In the genomic region with DNA sequence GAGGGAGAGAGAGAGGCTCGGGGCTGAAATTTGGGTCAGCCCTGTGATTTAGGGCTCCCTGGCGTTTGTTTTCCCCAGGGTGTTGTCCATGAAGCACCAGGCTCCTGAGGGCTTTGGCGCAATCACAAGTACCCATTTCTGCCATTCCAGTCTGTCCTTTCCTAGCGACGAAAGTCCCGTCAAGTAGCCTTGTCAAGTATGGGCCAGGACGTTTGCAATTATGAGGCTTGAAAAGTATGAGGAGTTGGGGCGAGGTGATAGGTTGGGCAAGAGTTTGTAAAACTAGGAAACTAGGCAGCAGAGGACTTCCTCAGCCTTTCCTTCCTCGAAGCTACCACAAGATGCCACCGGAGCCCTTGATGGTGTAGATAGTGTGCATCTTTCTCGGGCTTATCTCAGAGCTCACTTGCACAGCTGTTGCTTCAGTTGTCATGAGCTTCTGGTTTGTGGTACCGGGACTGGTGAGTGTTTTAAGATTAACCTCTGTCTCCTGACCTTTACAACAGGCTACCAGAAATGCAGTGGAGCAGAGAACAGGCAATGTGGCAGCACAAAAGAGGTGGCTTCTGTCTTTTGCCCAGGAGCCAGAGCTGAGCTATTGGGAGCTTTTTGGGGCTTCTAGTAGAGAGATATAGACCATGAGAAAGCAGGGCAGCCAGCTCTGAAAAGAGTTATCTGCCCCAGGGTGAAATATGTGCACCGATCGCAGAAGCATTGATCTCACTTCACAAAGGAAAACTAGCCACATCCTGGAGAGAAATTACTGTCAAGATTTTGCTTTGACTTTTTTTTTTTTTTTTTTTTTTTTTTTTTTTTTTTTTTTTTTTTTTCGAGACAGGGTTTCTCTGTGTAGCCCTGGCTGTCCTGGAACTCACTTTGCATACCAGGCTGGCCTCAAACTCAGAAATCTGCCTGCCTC, we compare ENCODE assay signal across 8 mouse cellular contexts. TPM values are rescaled to one million over a fixed set of nuclear protein-coding genes. Genes with fewer than 3 reads are reported as not detected.
A peak's percentile ranks its signal among the peaks of the same experiment; 100 is the strongest.
DNase-seq lines count a peak whose midpoint lies in the region; ATAC-seq and TF ChIP-seq lines count a peak whose summit lies in the region.

No protein-coding gene starts in this region.

- TF ChIP-seq CTCF in liver, adult 2 months (IDR thresholded peaks at IDR 0.05; ENCODE audit: low read depth, low read length), result no peak
- no peak for TF ChIP-seq CTCF in midbrain, postnatal 0 days (IDR thresholded peaks at IDR 0.05)

- H3K27me3 ChIP-seq in hindbrain, embryonic 10.5 days (ENCODE audit: insufficient read depth, poor library complexity, severe bottlenecking), result peaks cover 22% of the 10 kb centered on the region
- no peaks in the 10 kb centered on the region for H3K27me3 ChIP-seq in liver, adult 2 months (ENCODE audit: control insufficient read depth, insufficient read depth, low read length)
- H3K27me3 ChIP-seq in midbrain, postnatal 0 days (ENCODE audit: insufficient read depth, low read length), result no peaks in the 10 kb centered on the region

- no peaks in the 10 kb centered on the region for H3K9me3 ChIP-seq in hindbrain, embryonic 10.5 days
- no peaks in the 10 kb centered on the region for H3K9me3 ChIP-seq in midbrain, postnatal 0 days (ENCODE audit: low read length)

- H3K79me2 ChIP-seq in liver, adult 2 months (ENCODE audit: control insufficient read depth, insufficient read depth, low read length), result peaks cover 29% of the 10 kb centered on the region; the same call in 1 of the 2 replicates

- H3K4me2 ChIP-seq in midbrain, postnatal 0 days (ENCODE audit: low read depth, low read length, poor library complexity, severe bottlenecking), result peak overlapping the region; percentile 97

- no peak overlapping the region for H3K27ac ChIP-seq in brown adipose tissue, adult 24 weeks (replicated peaks; ENCODE audit: low read depth, low read length)
- peak overlapping the region; percentile 85; the same call in 1 of the 2 replicates for H3K27ac ChIP-seq in hindbrain, embryonic 10.5 days
- H3K27ac ChIP-seq in liver, adult 2 months (replicated peaks; ENCODE audit: insufficient read depth, low read depth, low read length), result peak overlapping the region; percentile 43
- H3K27ac ChIP-seq in midbrain, postnatal 0 days (ENCODE audit: low read depth, low read length), result no peak overlapping the region

- H3K4me3 ChIP-seq in brown adipose tissue, adult 24 weeks (ENCODE audit: insufficient read depth, low read depth, low read length), result peak overlapping the region; percentile 74
- peak overlapping the region; percentile 89 for H3K4me3 ChIP-seq in hindbrain, embryonic 10.5 days
- H3K4me3 ChIP-seq in liver, adult 2 months (ENCODE audit: insufficient read depth, low read depth, low read length), result peak overlapping the region; percentile 73
- H3K4me3 ChIP-seq in midbrain, postnatal 0 days (ENCODE audit: low read depth, low read length), result peak overlapping the region; percentile 69

- no peak for TF ChIP-seq POLR2A in liver, adult 2 months (IDR thresholded peaks at IDR 0.05; ENCODE audit: extremely low read depth, insufficient read depth, low read length)

- WGBS in hindbrain, embryonic 10.5 days, result 18% methylated on average over 15 of the region's 15 CpGs
- 3% methylated on average over 15 of the region's 15 CpGs for WGBS in liver, adult 2 months
- 18% methylated on average over 15 of the region's 15 CpGs for WGBS in midbrain, postnatal 0 days

- H3K9ac ChIP-seq in liver, adult 2 months (ENCODE audit: low read depth, low read length), result peak overlapping the region; percentile 75
- peak overlapping the region; percentile 66 for H3K9ac ChIP-seq in midbrain, postnatal 0 days (replicated peaks; ENCODE audit: low read length, poor library complexity, severe bottlenecking)

- no peaks in the 10 kb centered on the region for H3K36me3 ChIP-seq in hindbrain, embryonic 10.5 days
- no peaks in the 10 kb centered on the region for H3K36me3 ChIP-seq in liver, adult 2 months (ENCODE audit: control insufficient read depth, insufficient read depth, low read length)
- peaks cover 7% of the 10 kb centered on the region for H3K36me3 ChIP-seq in midbrain, postnatal 0 days (ENCODE audit: insufficient read depth, low read length)

- no peak for ATAC-seq in midbrain, postnatal 0 days (ENCODE audit: low FRiP score)

- peaks cover 2% of the 10 kb centered on the region; the same call in 1 of the 2 replicates for H3K4me1 ChIP-seq in brown adipose tissue, adult 24 weeks (ENCODE audit: control insufficient read depth, insufficient read depth, insufficient read length, low read length)
- H3K4me1 ChIP-seq in hindbrain, embryonic 10.5 days (replicated peaks), result peaks cover 26% of the 10 kb centered on the region
- peaks cover 21% of the 10 kb centered on the region for H3K4me1 ChIP-seq in liver, adult 2 months (ENCODE audit: control insufficient read depth, insufficient read depth, low read length)
- no peaks in the 10 kb centered on the region for H3K4me1 ChIP-seq in midbrain, postnatal 0 days (ENCODE audit: insufficient read depth, low read length)

- DNase-seq in adrenal gland, postnatal 14 days, result peak; percentile 28
- DNase-seq in adrenal gland, adult 8-10 months, result no peak
- DNase-seq in hindbrain, embryonic 10.5 days (ENCODE audit: low spot score), result peak; percentile 7
- peak; percentile 61 for DNase-seq in liver, adult 2 months (ENCODE audit: extremely low read depth, low read depth, low spot score)
- DNase-seq in midbrain, postnatal 0 days (ENCODE audit: low spot score), result no peak
- DNase-seq in frontal cortex, postnatal 36 days (ENCODE audit: low spot score in 2 of 2), result no peak
- no peak for DNase-seq in gastrocnemius, postnatal 10 days

RNA-seq across cellular contexts. Expression of gene Inpp5b, which starts 10.9 kb away (rescaled TPM):
- total RNA-seq in adrenal gland, postnatal 14 days (2021), result 23.8 and 24.6 TPM in 2 replicates
- 10 to 100 TPM; 24.9 to 36.2 (median 29.7) TPM for total RNA-seq in adrenal gland, adult 8-10 months (2022)
- 9.0 and 15.7 TPM in 2 replicates for polyA plus RNA-seq in brown adipose tissue, adult 24 weeks (2012; ENCODE audit: insufficient read depth, insufficient read length, missing spikeins)
- 24.2 and 26.8 TPM in 2 replicates for polyA plus RNA-seq in hindbrain, embryonic 10.5 days (2016; fragmentation: Nextera tagmentation; extraction: Ambion mirVana)
- 15.3 and 15.8 TPM in 2 replicates for total RNA-seq in liver, adult 2 months (2014; rRNA removed)
- polyA plus RNA-seq in liver, adult 2 months (2012; rRNA removed), result 24.1 and 25.7 TPM in 2 replicates
- total RNA-seq in midbrain, postnatal 0 days (2014; rRNA removed), result 19.0 and 20.5 TPM in 2 replicates
- polyA plus RNA-seq in midbrain, postnatal 0 days (2015; fragmentation: Nextera tagmentation; extraction: Ambion mirVana), result 14.3 and 16.0 TPM in 2 replicates
- total RNA-seq in gastrocnemius, postnatal 10 days (2021), result 10 to 100 TPM in 1 of 2 experiments, 1 to 10 TPM in 1; 9.0 to 14.5 TPM

RNA-seq across cellular contexts. Expression of gene Sf3a3, which starts 38.0 kb away (rescaled TPM):
- total RNA-seq in adrenal gland, postnatal 14 days (2021), result 41.5 and 42.8 TPM in 2 replicates
- total RNA-seq in adrenal gland, adult 8-10 months (2022), result 10 to 100 TPM; 33.5 to 42.5 (median 37.2) TPM
- 19.2 and 21.2 TPM in 2 replicates for polyA plus RNA-seq in brown adipose tissue, adult 24 weeks (2012; ENCODE audit: insufficient read depth, insufficient read length, missing spikeins)
- 221 and 243 TPM in 2 replicates for polyA plus RNA-seq in hindbrain, embryonic 10.5 days (2016; fragmentation: Nextera tagmentation; extraction: Ambion mirVana)
- total RNA-seq in liver, adult 2 months (2014; rRNA removed), result 12.1 and 15.1 TPM in 2 replicates
- polyA plus RNA-seq in liver, adult 2 months (2012; rRNA removed), result 5.5 and 6.6 TPM in 2 replicates
- 32.8 and 34.3 TPM in 2 replicates for total RNA-seq in midbrain, postnatal 0 days (2014; rRNA removed)
- polyA plus RNA-seq in midbrain, postnatal 0 days (2015; fragmentation: Nextera tagmentation; extraction: Ambion mirVana), result 73.8 and 75.9 TPM in 2 replicates
- total RNA-seq in gastrocnemius, postnatal 10 days (2021), result 10 to 100 TPM; 24.2 to 25.2 TPM

RNA-seq across cellular contexts. Expression of gene Mtf1, which starts 49.4 kb away (rescaled TPM):
- total RNA-seq in adrenal gland, postnatal 14 days (2021), result 21.1 and 22.5 TPM in 2 replicates
- 10 to 100 TPM; 24.8 to 33.8 (median 28.5) TPM for total RNA-seq in adrenal gland, adult 8-10 months (2022)
- polyA plus RNA-seq in brown adipose tissue, adult 24 weeks (2012; ENCODE audit: insufficient read depth, insufficient read length, missing spikeins), result 6.2 and 6.9 TPM in 2 replicates
- 19.0 and 20.4 TPM in 2 replicates for polyA plus RNA-seq in hindbrain, embryonic 10.5 days (2016; fragmentation: Nextera tagmentation; extraction: Ambion mirVana)
- total RNA-seq in liver, adult 2 months (2014; rRNA removed), result 4.3 and 5.5 TPM in 2 replicates
- polyA plus RNA-seq in liver, adult 2 months (2012; rRNA removed), result 5.1 and 6.0 TPM in 2 replicates
- total RNA-seq in midbrain, postnatal 0 days (2014; rRNA removed), result 7.0 and 15.5 TPM in 2 replicates
- polyA plus RNA-seq in midbrain, postnatal 0 days (2015; fragmentation: Nextera tagmentation; extraction: Ambion mirVana), result 22.1 and 24.7 TPM in 2 replicates
- total RNA-seq in gastrocnemius, postnatal 10 days (2021), result 10 to 100 TPM in 1 of 2 experiments, 1 to 10 TPM in 1; 8.6 to 14.0 TPM

RNA-seq across cellular contexts. Expression of gene Fhl3, which starts 52.0 kb away (rescaled TPM):
- total RNA-seq in adrenal gland, postnatal 14 days (2021), result 7.3 and 8.5 TPM in 2 replicates
- total RNA-seq in adrenal gland, adult 8-10 months (2022), result 10 to 100 TPM in 2 of 4 experiments, 1 to 10 TPM in 2; 5.5 to 12.8 (median 8.9) TPM
- 10.7 and 14.1 TPM in 2 replicates for polyA plus RNA-seq in brown adipose tissue, adult 24 weeks (2012; ENCODE audit: insufficient read depth, insufficient read length, missing spikeins)
- polyA plus RNA-seq in hindbrain, embryonic 10.5 days (2016; fragmentation: Nextera tagmentation; extraction: Ambion mirVana), result 4.0 and 5.7 TPM in 2 replicates
- total RNA-seq in liver, adult 2 months (2014; rRNA removed), result 0.20 and 0.28 TPM in 2 replicates
- 0.95 and 1.5 TPM in 2 replicates for polyA plus RNA-seq in liver, adult 2 months (2012; rRNA removed)
- total RNA-seq in midbrain, postnatal 0 days (2014; rRNA removed), result 5.0 and 6.9 TPM in 2 replicates
- 1.7 and 2.0 TPM in 2 replicates for polyA plus RNA-seq in midbrain, postnatal 0 days (2015; fragmentation: Nextera tagmentation; extraction: Ambion mirVana)
- 10 to 100 TPM; 61.2 to 65.0 TPM for total RNA-seq in gastrocnemius, postnatal 10 days (2021)

RNA-seq across cellular contexts. Expression of gene Utp11, which starts 59.1 kb away (rescaled TPM):
- total RNA-seq in adrenal gland, postnatal 14 days (2021), result 34.1 and 37.3 TPM in 2 replicates
- total RNA-seq in adrenal gland, adult 8-10 months (2022), result 10 to 100 TPM; 31.2 to 40.7 (median 34.4) TPM
- polyA plus RNA-seq in brown adipose tissue, adult 24 weeks (2012; ENCODE audit: insufficient read depth, insufficient read length, missing spikeins), result 20.9 and 27.6 TPM in 2 replicates
- polyA plus RNA-seq in hindbrain, embryonic 10.5 days (2016; fragmentation: Nextera tagmentation; extraction: Ambion mirVana), result 62.8 and 62.9 TPM in 2 replicates
- 9.3 and 11.6 TPM in 2 replicates for total RNA-seq in liver, adult 2 months (2014; rRNA removed)
- polyA plus RNA-seq in liver, adult 2 months (2012; rRNA removed), result 4.2 and 5.5 TPM in 2 replicates
- total RNA-seq in midbrain, postnatal 0 days (2014; rRNA removed), result 10.3 and 10.9 TPM in 2 replicates
- 30.7 and 31.7 TPM in 2 replicates for polyA plus RNA-seq in midbrain, postnatal 0 days (2015; fragmentation: Nextera tagmentation; extraction: Ambion mirVana)
- total RNA-seq in gastrocnemius, postnatal 10 days (2021), result 10 to 100 TPM; 21.7 to 25.4 TPM

Comparison
In these comparisons a context has a peak if more than half of its experiments do, and no peak if none do; other contexts are left out.
1. DNase-seq: peak in adrenal gland, postnatal 14 days (single experiment), hindbrain, embryonic 10.5 days (single experiment) and liver, adult 2 months (single experiment); none in adrenal gland, adult 8-10 months (single experiment), midbrain, postnatal 0 days (single experiment), frontal cortex, postnatal 36 days (0 of 2) and gastrocnemius, postnatal 10 days (single experiment).
2. H3K27ac ChIP-seq: peak in hindbrain, embryonic 10.5 days (single experiment) and liver, adult 2 months (single experiment); none in brown adipose tissue, adult 24 weeks (single experiment) and midbrain, postnatal 0 days (single experiment).
3. Peak in every context shown above with its lines, with median percentiles within 50 percentile points of each other: H3K4me3 ChIP-seq.